Mouse (Mus musculus): ENCODE measurements around the gene Plcg1.

Plcg1 gene

GRCm38 (mm10) chr2:160731117-160731838 is at the start of gene Plcg1:
Plcg1 (plus strand) TSS chr2:160731300.
- DNase-seq (ENCODE audit: low spot score in 2 of 2), result peak; percentile 90 to 97

GRCm38 (mm10) chr2:160700271-160700670 is 30.8 kb upstream of the Plcg1 start:
- peak in 1 of 2 experiments; percentile 49 for DNase-seq (ENCODE audit: low spot score in 2 of 2)

GRCm38 (mm10) chr2:160701603-160702002 is 29.5 kb upstream of the Plcg1 start:
- no peak for DNase-seq (ENCODE audit: low spot score in 2 of 2)

GRCm38 (mm10) chr2:160702824-160703223 is 28.3 kb upstream of the Plcg1 start:
- no peak for DNase-seq (ENCODE audit: low spot score in 2 of 2)

- no peak for DNase-seq (ENCODE audit: low spot score in 2 of 2)
Observed at GRCm38 (mm10) chr2:160707673-160708072, 23.4 kb upstream of the Plcg1 start.

GRCm38 (mm10) chr2:160715463-160716030 is 15.6 kb upstream of the Plcg1 start:
- DNase-seq (ENCODE audit: low spot score in 2 of 2), result no peak

- DNase-seq (ENCODE audit: low spot score in 2 of 2), result no peak
Observed at GRCm38 (mm10) chr2:160717269-160717668, 13.8 kb upstream of the Plcg1 start.

GRCm38 (mm10) chr2:160718811-160719210 is 12.3 kb upstream of the Plcg1 start:
- no peak for DNase-seq (ENCODE audit: low spot score in 2 of 2)

- DNase-seq (ENCODE audit: low spot score in 2 of 2), result no peak
Observed at GRCm38 (mm10) chr2:160722714-160723113, 8.4 kb upstream of the Plcg1 start.

GRCm38 (mm10) chr2:160723613-160724375 is 7.3 kb upstream of the Plcg1 start:
- DNase-seq (ENCODE audit: low spot score in 2 of 2), result no peak

GRCm38 (mm10) chr2:160724536-160724935 is 6.6 kb upstream of the Plcg1 start:
- no peak for DNase-seq (ENCODE audit: low spot score in 2 of 2)

- no peak for DNase-seq (ENCODE audit: low spot score in 2 of 2)
Observed at GRCm38 (mm10) chr2:160725877-160726864, 4.9 kb upstream of the Plcg1 start.

- no peak for DNase-seq (ENCODE audit: low spot score in 2 of 2)
Observed at GRCm38 (mm10) chr2:160728972-160729371, 2.1 kb upstream of the Plcg1 start.

GRCm38 (mm10) chr2:160729436-160729835 is 1.7 kb upstream of the Plcg1 start:
- DNase-seq (ENCODE audit: low spot score in 2 of 2), result no peak

GRCm38 (mm10) chr2:160729851-160730796 is 976 bp upstream of the Plcg1 start:
- no peak for DNase-seq (ENCODE audit: low spot score in 2 of 2)

GRCm38 (mm10) chr2:160730797-160731116 is 343 bp upstream of the Plcg1 start:
- DNase-seq (ENCODE audit: low spot score in 2 of 2), result no peak

- DNase-seq (ENCODE audit: low spot score in 2 of 2), result peak; percentile 41 to 58
Observed at GRCm38 (mm10) chr2:160731839-160732261, 750 bp downstream of the Plcg1 start.

GRCm38 (mm10) chr2:160732420-160732995 is 1.4 kb downstream of the Plcg1 start:
- no peak for DNase-seq (ENCODE audit: low spot score in 2 of 2)

GRCm38 (mm10) chr2:160733131-160733531 is 2.0 kb downstream of the Plcg1 start:
- no peak for DNase-seq (ENCODE audit: low spot score in 2 of 2)

GRCm38 (mm10) chr2:160734331-160734730 is 3.2 kb downstream of the Plcg1 start:
- DNase-seq (ENCODE audit: low spot score in 2 of 2), result no peak

Measured in urinary bladder, adult 18-20 months (tissue).